Mouse (Mus musculus): ENCODE measurements around the gene Gm7879.

The Gm7879 gene

GRCm38 (mm10) chr5:43948111-43948743 is 35.3 kb downstream of the Gm7879 start:
- DNase-seq (ENCODE audit: low read depth, low spot score) = no peak

GRCm38 (mm10) chr5:43948748-43949275 is 35.9 kb downstream of the Gm7879 start:
- no peak for DNase-seq (ENCODE audit: low read depth, low spot score)

- no peak for DNase-seq (ENCODE audit: low read depth, low spot score)
These were observed 40.3 kb downstream of the Gm7879 start for GRCm38 (mm10) chr5:43953241-43953640.

GRCm38 (mm10) chr5:43959884-43960440 is 47.0 kb downstream of the Gm7879 start:
- DNase-seq (ENCODE audit: low read depth, low spot score) = no peak

- no peak for DNase-seq (ENCODE audit: low read depth, low spot score)
These were observed 48.1 kb downstream of the Gm7879 start for GRCm38 (mm10) chr5:43961056-43961455.
